Mouse (Mus musculus) lung, postnatal 0 days (tissue): ENCODE data around the gene Hist1h2bc.

Experiments
- CTCF ChIP-seq: IDR thresholded peaks from 2 replicates; pipeline ENCODE4 v1.5.1; 2016; ENCODE audit warnings: antibody characterized with exemption, mild to moderate bottlenecking
- EP300 ChIP-seq: IDR thresholded peaks from 2 replicates; pipeline ENCODE4 v1.6.1; 2016; ENCODE audit warnings: antibody characterized with exemption, mild to moderate bottlenecking, control low read depth

DNA sequence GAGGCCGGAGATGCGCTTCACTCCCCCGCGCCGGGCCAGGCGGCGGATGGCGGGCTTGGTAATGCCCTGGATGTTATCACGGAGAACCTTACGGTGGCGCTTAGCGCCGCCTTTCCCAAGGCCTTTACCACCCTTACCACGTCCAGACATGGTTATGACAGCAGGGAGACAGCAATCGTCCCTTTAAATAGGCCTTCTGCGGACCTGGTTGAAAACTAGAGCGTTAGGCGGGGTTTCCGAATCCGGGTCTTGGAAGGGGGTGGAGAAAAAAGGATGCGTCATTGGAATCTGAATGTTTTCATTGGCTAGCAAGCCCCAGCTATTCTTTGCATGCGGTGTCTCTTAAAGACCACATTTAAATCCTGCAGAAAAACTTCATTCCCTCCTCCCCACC lies 14.3 kb downstream of the Hist1h2bc start, which contains the start of gene Hist1h4c:
- TF ChIP-seq CTCF (peak; percentile 38), EP300 (peak; percentile 98)
